Mouse (Mus musculus) MEL (cell line): Measurements from ENCODE around the gene Gpr19. TPM values are rescaled to one million over a fixed set of nuclear protein-coding genes. Genes with fewer than 3 reads are reported as not detected.

Experiments
- DNase-seq: peaks from one replicate; pipeline ENCODE4 v3.0.0; 2011; ENCODE audit warnings: low read depth, low spot score
- H3K27ac ChIP-seq: 2 replicates; pipeline ENCODE4 v1.5.1; 2012; ENCODE audit warnings: low read depth, mild to moderate bottlenecking, control low read depth, low read length, moderate library complexity; ENCODE audit not compliant: control insufficient read depth
- H3K27me3 ChIP-seq, 2 experiments: fragments of 150-350 bp in 1 of 2; sonication (generic) in 1 of 2; 2 replicates each; pipeline ENCODE4 v1.6.1; 2012; ENCODE audit warnings: low read length in 2 of 2, mild to moderate bottlenecking in 2 of 2, improper control_type of control experiment in 1 of 2, moderate library complexity in 1 of 2; ENCODE audit not compliant: insufficient read depth in 2 of 2, control insufficient read depth in 1 of 2
- H3K36me3 ChIP-seq, 2 experiments: 2 replicates each; pipeline ENCODE4 v1.6.1; 2012 to 2014; ENCODE audit warnings: low read length in 2 of 2, improper control_type of control experiment in 1 of 2, inconsistent platforms in 1 of 2, mild to moderate bottlenecking in 1 of 2; ENCODE audit not compliant: insufficient read depth in 2 of 2, control insufficient read depth in 1 of 2
- H3K4me1 ChIP-seq, 2 experiments: fragments of 150-350 bp in 1 of 2; sonication (generic) in 1 of 2; 2 replicates each; pipeline ENCODE4 v1.6.1; 2012; ENCODE audit warnings: low read length in 2 of 2, improper control_type of control experiment in 1 of 2, mild to moderate bottlenecking in 1 of 2; ENCODE audit not compliant: insufficient read depth in 2 of 2, control insufficient read depth in 1 of 2
- H3K4me3 ChIP-seq, 2 experiments: fragments of 150-350 bp in 1 of 2; sonication (generic) in 1 of 2; 2 replicates each; pipeline ENCODE4 v1.5.1; 2012; ENCODE audit warnings: low read depth in 2 of 2, low read length in 2 of 2, mild to moderate bottlenecking in 2 of 2, moderate library complexity in 2 of 2, control low read depth in 1 of 2, improper control_type of control experiment in 1 of 2; ENCODE audit not compliant: control insufficient read depth in 1 of 2, insufficient read depth in 1 of 2
- H3K79me2 ChIP-seq: 2 replicates; pipeline ENCODE4 v1.6.1; 2012; ENCODE audit warnings: mild to moderate bottlenecking, low read length, moderate library complexity; ENCODE audit not compliant: control insufficient read depth, poor library complexity, insufficient read depth
- H3K9ac ChIP-seq: 2 replicates; pipeline ENCODE4 v1.6.1; 2012; ENCODE audit warnings: low read depth, mild to moderate bottlenecking, control low read depth, low read length, moderate library complexity; ENCODE audit not compliant: control insufficient read depth, poor library complexity, severe bottlenecking
- H3K9me3 ChIP-seq: fragments of 150-350 bp; sonication (generic); replicated peaks from 2 replicates; pipeline ENCODE4 v1.6.1; 2012; ENCODE audit warnings: mild to moderate bottlenecking, low read length, improper control_type of control experiment, moderate library complexity; ENCODE audit not compliant: insufficient read depth
- CHD1 ChIP-seq: IDR thresholded peaks from 2 replicates; pipeline ENCODE4 v1.6.1; 2012; ENCODE audit warnings: low read depth, mild to moderate bottlenecking, inconsistent platforms, low read length, improper control_type of control experiment
- CHD2 ChIP-seq: IDR thresholded peaks from 2 replicates; pipeline ENCODE4 v1.6.1; 2011; ENCODE audit warnings: low read length, improper control_type of control experiment
- CTCF ChIP-seq, 3 experiments: IDR thresholded peaks in 2 of 3; conservative IDR thresholded peaks in 1 of 3; 2 replicates each; pipeline ENCODE4 v1.5.1; 2011 to 2012; ENCODE audit warnings: low read length in 3 of 3, low read depth in 2 of 3, mild to moderate bottlenecking in 2 of 3, improper control_type of control experiment in 1 of 3, inconsistent platforms in 1 of 3, mixed read lengths in 1 of 3, moderate library complexity in 1 of 3; ENCODE audit not compliant: control insufficient read depth in 1 of 3, insufficient read depth in 1 of 3, poor library complexity in 1 of 3, severe bottlenecking in 1 of 3
- ELF1 ChIP-seq: IDR thresholded peaks from 2 replicates; pipeline ENCODE4 v1.6.1; 2014; ENCODE audit warnings: low read depth, mild to moderate bottlenecking, inconsistent platforms, low read length, improper control_type of control experiment, moderate library complexity
- ETS1 ChIP-seq: IDR thresholded peaks from 2 replicates; pipeline ENCODE4 v1.6.1; 2012; ENCODE audit warnings: low read depth, mild to moderate bottlenecking, inconsistent platforms, low read length, improper control_type of control experiment, moderate library complexity
- GATA1 ChIP-seq: IDR thresholded peaks from 2 replicates; pipeline ENCODE4 v1.6.1; 2011; ENCODE audit warnings: low read depth, low read length, improper control_type of control experiment
- JUND ChIP-seq: IDR thresholded peaks from 2 replicates; pipeline ENCODE4 v1.6.1; 2011; ENCODE audit warnings: low read depth, mild to moderate bottlenecking, improper control_type of control experiment, low read length
- KAT2A ChIP-seq: conservative IDR thresholded peaks from 2 replicates; pipeline ENCODE4 v1.6.1; 2012; ENCODE audit warnings: low read depth, low read length, improper control_type of control experiment, inconsistent platforms
- MAFK ChIP-seq: IDR thresholded peaks from 2 replicates; pipeline ENCODE4 v1.6.1; 2011; ENCODE audit warnings: low read depth, mild to moderate bottlenecking, low read length, improper control_type of control experiment, borderline replicate concordance
- MYC ChIP-seq: IDR thresholded peaks from 2 replicates; pipeline ENCODE4 v1.6.1; 2011; ENCODE audit warnings: low read depth, mild to moderate bottlenecking, low read length, improper control_type of control experiment, moderate library complexity
- NELFE ChIP-seq: IDR thresholded peaks from 2 replicates; pipeline ENCODE4 v1.6.1; 2011; ENCODE audit warnings: low read depth, low read length, improper control_type of control experiment
- POLR2A ChIP-seq, 2 experiments: IDR thresholded peaks; 2 replicates each; pipeline ENCODE4 v1.6.1; 2011 to 2012; ENCODE audit warnings: low read length in 2 of 2, mild to moderate bottlenecking in 2 of 2, control low read depth in 1 of 2, improper control_type of control experiment in 1 of 2, low read depth in 1 of 2, moderate library complexity in 1 of 2; ENCODE audit not compliant: control insufficient read depth in 1 of 2, insufficient read depth in 1 of 2, poor library complexity in 1 of 2
- RCOR1 ChIP-seq: IDR thresholded peaks from 2 replicates; pipeline ENCODE4 v1.6.1; 2012; ENCODE audit warnings: low read depth, mild to moderate bottlenecking, inconsistent platforms, low read length, improper control_type of control experiment
- SIN3A ChIP-seq: IDR thresholded peaks from 2 replicates; pipeline ENCODE4 v1.6.1; 2012; ENCODE audit warnings: low read length, improper control_type of control experiment, inconsistent platforms
- TAL1 ChIP-seq: IDR thresholded peaks from 2 replicates; pipeline ENCODE4 v1.6.1; 2012; ENCODE audit warnings: mild to moderate bottlenecking, inconsistent platforms, low read length, moderate library complexity, mixed read lengths
- UBTF ChIP-seq: IDR thresholded peaks from 2 replicates; pipeline ENCODE4 v1.6.1; 2012; ENCODE audit warnings: low read depth, mild to moderate bottlenecking, inconsistent platforms, low read length, improper control_type of control experiment, moderate library complexity, borderline replicate concordance; ENCODE audit not compliant: insufficient read depth
- USF1 ChIP-seq: IDR thresholded peaks from 2 replicates; pipeline ENCODE4 v1.6.1; 2014; ENCODE audit warnings: low read depth, mild to moderate bottlenecking, inconsistent platforms, low read length, improper control_type of control experiment, moderate library complexity
- USF2 ChIP-seq, 2 experiments: IDR thresholded peaks; 2 replicates each; pipeline ENCODE4 v1.6.1; 2011 to 2012; ENCODE audit warnings: improper control_type of control experiment in 2 of 2, low read length in 2 of 2, borderline replicate concordance in 1 of 2, inconsistent platforms in 1 of 2, low read depth in 1 of 2, mild to moderate bottlenecking in 1 of 2; ENCODE audit not compliant: insufficient read depth in 1 of 2
- ZKSCAN1 ChIP-seq: IDR thresholded peaks from 2 replicates; pipeline ENCODE4 v1.6.1; 2012; ENCODE audit warnings: low read depth, mild to moderate bottlenecking, inconsistent platforms, low read length, improper control_type of control experiment, moderate library complexity
- ZMIZ1 ChIP-seq: IDR thresholded peaks from 2 replicates; pipeline ENCODE4 v1.6.1; 2012; ENCODE audit warnings: low read depth, mild to moderate bottlenecking, inconsistent platforms, low read length, improper control_type of control experiment, moderate library complexity
- ZNF384 ChIP-seq: IDR thresholded peaks from 2 replicates; pipeline ENCODE4 v1.6.1; 2012; ENCODE audit warnings: low read depth, mild to moderate bottlenecking, inconsistent platforms, low read length, improper control_type of control experiment
- polyA plus RNA-seq, 2 experiments: library from polyadenylated mRNA; stranded (reverse) in 1 of 2; unstranded in 1 of 2; fragments of >175 nt in 1 of 2; fragments of >200 nt in 1 of 2; gene quantifications; 2 replicates each; pipeline versions ENCODE4 v1.2.1 to v1.2.4; 2012; ENCODE audit warnings: low replicate concordance in 2 of 2, low read depth in 1 of 2; ENCODE audit not compliant: insufficient read length in 2 of 2, insufficient read depth in 1 of 2, missing spikeins in 1 of 2
- total RNA-seq: library from RNA; depleted of rRNA; stranded (reverse); fragments of 300-350 nt; gene quantifications from 2 replicates; pipeline ENCODE4 v1.2.3, GENCODE M21; 2012

Gpr19 gene
- total and polyA plus RNA-seq, 3 experiments: 8.4 to 11.7 TPM; not detected in 1

GRCm38 (mm10) chr6:134903891-134904884 lies 5.8 kb upstream of the Gpr19 start:
- Histone ChIP-seq H3K9me3 (no peaks in the 10 kb centered on the region), H3K79me2 (no peaks in the 10 kb centered on the region), H3K4me3 (no peak overlapping the region), H3K9ac (no peak overlapping the region), H3K4me1 (no peaks in the 10 kb centered on the region), H3K27ac (no peak overlapping the region), H3K36me3 (peaks cover 0 to 2% of the 10 kb centered on the region in 2 experiments; a peak in 2 of 4 replicates), H3K27me3 (no peaks in the 10 kb centered on the region)
- DNase-seq: peak; percentile 51
- TF ChIP-seq CHD2 (no peak), JUND (0 out of 2 replicates have a peak, but pooled peaks have one; percentile 29)

- Histone ChIP-seq H3K9ac (no peak overlapping the region), H3K79me2 (no peaks in the 10 kb centered on the region; the same call in 1 of the 2 replicates), H3K9me3 (no peaks in the 10 kb centered on the region), H3K27ac (no peak overlapping the region), H3K36me3 (peaks cover 0 to 5% of the 10 kb centered on the region in 2 experiments; a peak in 2 of 4 replicates), H3K4me1 (no peaks in the 10 kb centered on the region), H3K4me3 (no peak overlapping the region), H3K27me3 (no peaks in the 10 kb centered on the region)
- peak; percentile 27 for DNase-seq
- TF ChIP-seq ZKSCAN1: no peak
- no peak for TF ChIP-seq MYC
- peak; percentile 72 for TF ChIP-seq USF1
- no peak for TF ChIP-seq GATA1
- 0 out of 4 replicates have a peak, but pooled peaks of 1 of the 2 experiments have one; percentile 17 for TF ChIP-seq USF2 (IDR thresholded peaks at IDR 0.05; ENCODE audit: borderline replicate concordance in 1 of 2, insufficient read depth in 1 of 2, low read depth in 1 of 2, low read length in 2 of 2)
- 0 out of 2 replicates have a peak, but pooled peaks have one; percentile 11 for TF ChIP-seq ZNF384
These were observed 5.0 kb upstream of the Gpr19 start for GRCm38 (mm10) chr6:134903368-134903767.

DNA sequence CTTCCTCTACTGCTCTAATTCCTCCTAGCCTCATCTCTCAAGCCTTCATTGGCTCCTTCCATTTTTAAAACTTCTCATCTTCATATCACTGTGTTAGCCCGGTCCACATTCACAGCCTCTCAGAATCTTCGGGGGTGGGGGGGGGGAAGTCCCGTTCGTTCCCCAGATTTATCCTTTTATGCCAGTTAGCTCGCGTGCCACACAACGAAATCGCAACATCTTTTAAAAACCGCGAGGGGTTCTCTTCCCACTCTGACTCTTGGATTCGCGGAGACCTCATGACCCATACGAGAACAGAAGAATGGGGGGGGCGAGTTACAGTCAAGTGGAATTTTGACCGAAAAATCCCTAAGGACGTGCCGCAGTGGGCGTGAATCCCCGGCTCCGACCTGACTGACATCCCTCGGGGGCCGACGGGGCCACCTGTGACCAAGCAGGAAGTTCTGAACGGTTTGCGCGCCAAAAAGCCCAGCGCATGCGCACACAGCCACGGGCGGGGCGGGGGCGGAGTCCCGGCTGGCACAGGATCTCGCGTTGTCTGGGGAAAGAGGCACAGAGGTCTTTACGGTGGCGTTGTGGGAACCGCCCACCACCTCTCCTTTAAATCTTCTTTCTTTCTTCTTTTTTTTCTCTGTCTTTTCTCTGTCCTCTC lies 809 bp downstream of the Gpr19 start:
- Histone ChIP-seq H3K27ac (peak overlapping the region; percentile 99), H3K4me3 (peak overlapping the region; percentile 68 to 97), H3K4me1 (peaks cover 2 to 5% of the 10 kb centered on the region in 2 experiments; a peak in 3 of 4 replicates), H3K9me3 (no peaks in the 10 kb centered on the region), H3K36me3 (peaks cover 0 to 12% of the 10 kb centered on the region in 2 experiments; a peak in 2 of 4 replicates), H3K79me2 (peaks cover 4% of the 10 kb centered on the region; the same call in 1 of the 2 replicates), H3K27me3 (no peaks in the 10 kb centered on the region), H3K9ac (peak overlapping the region; percentile 96)
- peak; percentile 97 for DNase-seq
- TF ChIP-seq UBTF (no peak), CHD1 (no peak; the same call in 1 of the 2 replicates), CTCF (IDR thresholded peaks at IDR 0.05 in 2 of 3, conservative IDR thresholded peaks at IDR 0.05 in 1 of 3; ENCODE audit: control insufficient read depth in 1 of 3, insufficient read depth in 1 of 3, low read depth in 2 of 3, low read length in 3 of 3, poor library complexity in 1 of 3, severe bottlenecking in 1 of 3) (no peak), NELFE (peak; percentile 93), MAFK (no peak), ETS1 (no peak), GATA1 (no peak), ZMIZ1 (peak; percentile 73; the same call in 1 of the 2 replicates), ELF1 (peak; percentile 78), JUND (no peak), SIN3A (peak; percentile 53; the same call in 1 of the 2 replicates), TAL1 (no peak), MYC (peak; percentile 69), RCOR1 (peak; percentile 46; the same call in 1 of the 2 replicates), KAT2A (no peak), USF2 (IDR thresholded peaks at IDR 0.05; ENCODE audit: borderline replicate concordance in 1 of 2, insufficient read depth in 1 of 2, low read depth in 1 of 2, low read length in 2 of 2) (no peak), POLR2A (IDR thresholded peaks at IDR 0.05; ENCODE audit: control insufficient read depth in 1 of 2, insufficient read depth in 1 of 2, low read depth in 1 of 2, low read length in 2 of 2, poor library complexity in 1 of 2) (peak; percentile 80 to 92; a peak in 3 of 4 replicates)
